Mouse (Mus musculus) cerebellum, postnatal 10 days (tissue): ENCODE data around the gene Ubxn1.

ENCODE experiments used
- DNase-seq, 2 experiments: peaks; one replicate each; pipeline ENCODE4 v3.0.0; 2021; ENCODE audit warnings: mixed read lengths in 2 of 2

The Ubxn1 gene

GRCm38 (mm10) chr19:8871267-8872186, at the start of gene Ubxn1:
TSS of gene Ubxn1 (plus strand) at chr19:8871496.
- DNase-seq = peak; percentile 98

GRCm38 (mm10) chr19:8822696-8823095, 48.6 kb upstream of the Ubxn1 start:
- DNase-seq = peak; percentile 79 to 83

GRCm38 (mm10) chr19:8829660-8830059, 41.6 kb upstream of the Ubxn1 start, which contains the start of gene AC129217.1:
TSS of gene AC129217.1 (plus strand) at chr19:8829773.
- no peak for DNase-seq

GRCm38 (mm10) chr19:8830664-8831063, 40.6 kb upstream of the Ubxn1 start:
- peak; percentile 64 to 68 for DNase-seq

GRCm38 (mm10) chr19:8831262-8831661, 40.0 kb upstream of the Ubxn1 start:
- peak; percentile 38 to 58 for DNase-seq

- DNase-seq = no peak
Observed at GRCm38 (mm10) chr19:8832971-8833370, 38.3 kb upstream of the Ubxn1 start.

GRCm38 (mm10) chr19:8836327-8836726, 35.0 kb upstream of the Ubxn1 start:
- peak in 1 of 2 experiments; percentile 26 for DNase-seq

- peak; percentile 89 to 92 for DNase-seq
Observed at GRCm38 (mm10) chr19:8837251-8837791, 34.0 kb upstream of the Ubxn1 start, which contains the start of gene Bscl2. TSS of gene Bscl2 (plus strand) at chr19:8837467.

GRCm38 (mm10) chr19:8838041-8838730, 33.1 kb upstream of the Ubxn1 start:
- peak; percentile 77 to 84 for DNase-seq

- DNase-seq = peak; percentile 89 to 92
Observed at GRCm38 (mm10) chr19:8839103-8839907, 32.0 kb upstream of the Ubxn1 start, which contains the start of gene Gng3. TSS of gene Gng3 (minus strand) at chr19:8839194.

- peak; percentile 87 to 88 for DNase-seq
Observed at GRCm38 (mm10) chr19:8839908-8840791, 31.1 kb upstream of the Ubxn1 start.

- peak; percentile 57 to 62 for DNase-seq
Observed at GRCm38 (mm10) chr19:8841012-8841411, 30.3 kb upstream of the Ubxn1 start.

- DNase-seq = no peak
Observed at GRCm38 (mm10) chr19:8842961-8843360, 28.3 kb upstream of the Ubxn1 start.

- peak; percentile 89 to 94 for DNase-seq
Observed at GRCm38 (mm10) chr19:8844371-8845129, 26.7 kb upstream of the Ubxn1 start.

- DNase-seq = no peak
Observed at GRCm38 (mm10) chr19:8848356-8848755, 22.9 kb upstream of the Ubxn1 start.

- DNase-seq = peak; percentile 50 to 53
Observed at GRCm38 (mm10) chr19:8850402-8850901, 20.8 kb upstream of the Ubxn1 start, which contains the start of gene Lrrn4cl. TSS of gene Lrrn4cl (plus strand) at chr19:8850768.

GRCm38 (mm10) chr19:8851639-8852038, 19.7 kb upstream of the Ubxn1 start:
- no peak for DNase-seq

GRCm38 (mm10) chr19:8852236-8852928, 18.9 kb upstream of the Ubxn1 start:
- DNase-seq = no peak

- no peak for DNase-seq
Observed at GRCm38 (mm10) chr19:8853117-8853516, 18.2 kb upstream of the Ubxn1 start.
